Mouse (Mus musculus) forebrain, postnatal 0 days (tissue): ENCODE data around the gene Gsk3b. TPM values are rescaled to one million over a fixed set of nuclear protein-coding genes. Genes with fewer than 3 reads are reported as not detected.
A peak's percentile ranks its signal among the peaks of the same experiment; 100 is the strongest.

Experiments used
- ATAC-seq: fragments of 200-750 bp; cut with Nextera tagmentation; 2 replicates; pipeline ENCODE4 v1.8.0; 2017; ENCODE audit warnings: mild to moderate bottlenecking, moderate library complexity
- DNase-seq: peaks from one replicate; pipeline ENCODE4 v3.0.0-alpha.2; 2015
- H3K27ac ChIP-seq: fragments of 300-500 bp; sonication (generic); 2 replicates; pipeline ENCODE4 v1.5.1; 2014; ENCODE audit warnings: low read depth, mild to moderate bottlenecking, antibody characterized with exemption, low read length, moderate library complexity, mixed read lengths
- H3K27me3 ChIP-seq: fragments of 300-500 bp; sonication (generic); 2 replicates; pipeline ENCODE4 v1.6.1; 2014; ENCODE audit warnings: mild to moderate bottlenecking, low read length, mixed read lengths; ENCODE audit not compliant: insufficient read depth
- H3K36me3 ChIP-seq: fragments of 300-500 bp; sonication (generic); 2 replicates; pipeline ENCODE4 v1.6.1; 2014; ENCODE audit warnings: mild to moderate bottlenecking, moderate library complexity; ENCODE audit not compliant: insufficient read depth
- H3K4me1 ChIP-seq: fragments of 300-500 bp; sonication (generic); 2 replicates; pipeline ENCODE4 v1.6.1; 2014; ENCODE audit warnings: antibody characterized with exemption; ENCODE audit not compliant: insufficient read depth
- H3K4me2 ChIP-seq: fragments of 300-500 bp; sonication (generic); 2 replicates; pipeline ENCODE4 v1.6.1; 2014; ENCODE audit warnings: low read depth, mild to moderate bottlenecking, moderate library complexity
- H3K4me3 ChIP-seq: fragments of 300-500 bp; sonication (generic); 2 replicates; pipeline ENCODE4 v1.5.1; 2014; ENCODE audit warnings: low read depth, low read length, mixed read lengths
- H3K9ac ChIP-seq: fragments of 300-500 bp; sonication (generic); 2 replicates; pipeline ENCODE4 v1.6.1; 2014; ENCODE audit warnings: mild to moderate bottlenecking
- H3K9me3 ChIP-seq: fragments of 300-500 bp; sonication (generic); 2 replicates; pipeline ENCODE4 v1.6.1; 2016; ENCODE audit warnings: low read length
- CTCF ChIP-seq: sonication (generic); IDR thresholded peaks from 2 replicates; pipeline ENCODE4 v1.5.1; 2016; ENCODE audit warnings: antibody characterized with exemption, control low read depth, low read depth
- WGBS: fragments of 180-500 bp; shearing (Covaris S2); extraction: QIAGEN DNeasy Blood & Tissue Kit; methylation state at CpG from one replicate; pipeline ENCODE4 v1.1.7; 2014; 5-methylcytosine and 5-hydroxymethylcytosine counted together
- polyA plus RNA-seq: library from polyadenylated mRNA; unstranded; fragments of >200 nt; fragmentation: Nextera tagmentation; extraction: Ambion mirVana; gene quantifications from 2 replicates; pipeline ENCODE4 v1.2.1, GENCODE M21; 2015
- total RNA-seq: library from RNA; depleted of rRNA; stranded (reverse); fragments of >200 nt; gene quantifications from 2 replicates; pipeline ENCODE4 v1.2.3, GENCODE M21; 2014

Gsk3b gene
- total and polyA plus RNA-seq, 2 experiments from 2014 or later = 132 to 141 TPM

DNA sequence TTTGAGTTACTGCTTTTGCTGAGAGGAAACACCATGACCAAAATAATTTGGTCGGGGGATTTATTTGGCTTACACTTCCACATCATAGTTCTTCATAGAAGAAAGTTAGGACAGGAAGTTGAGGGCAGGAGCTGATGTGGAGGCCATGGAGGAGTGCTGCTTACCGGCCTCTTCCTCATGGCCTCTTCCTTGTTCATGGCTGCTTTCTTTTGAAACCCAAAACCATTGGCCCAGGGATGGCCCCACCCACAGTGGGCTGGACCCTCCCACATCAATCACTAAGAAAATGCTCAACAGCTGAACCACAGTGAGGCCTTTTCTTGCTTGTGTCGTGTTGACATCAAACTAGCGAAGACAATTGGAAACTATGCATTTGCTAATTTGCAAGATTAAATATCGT lies 40.4 kb downstream of the Gsk3b start:
- H3K9ac ChIP-seq = no peak overlapping the region
- no peaks in the 10 kb centered on the region for H3K9me3 ChIP-seq
- no peak overlapping the region for H3K27ac ChIP-seq
- no peak overlapping the region for H3K4me2 ChIP-seq
- H3K4me3 ChIP-seq = no peak overlapping the region
- DNase-seq (no peak), ATAC-seq (no peak)
- TF ChIP-seq CTCF = no peak
- no peaks in the 10 kb centered on the region for H3K27me3 ChIP-seq
- 74% methylated on average over 5 of the region's 5 CpGs for WGBS
- no peaks in the 10 kb centered on the region for H3K36me3 ChIP-seq
- peaks cover 11% of the 10 kb centered on the region for H3K4me1 ChIP-seq

DNA sequence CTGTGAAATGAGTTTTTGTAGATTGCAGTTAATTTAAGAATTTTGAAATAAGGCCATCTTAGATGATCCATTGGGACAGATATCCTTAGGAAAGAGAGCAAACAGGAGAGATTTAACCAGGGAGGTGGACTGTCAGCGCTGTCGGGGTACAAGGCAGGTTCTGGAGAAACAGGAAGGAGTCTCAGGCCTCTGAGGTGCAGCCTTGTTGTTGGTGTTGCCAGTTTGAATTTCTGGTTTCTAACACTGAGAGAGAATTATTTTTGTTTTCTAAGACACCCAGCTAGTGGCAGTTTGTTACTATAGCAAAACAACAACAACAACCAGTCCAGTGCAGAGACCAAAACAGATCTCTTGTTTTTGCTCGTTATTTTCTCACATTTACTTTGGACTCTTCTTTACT lies 42.2 kb downstream of the Gsk3b start:
- Histone ChIP-seq H3K27me3 (no peaks in the 10 kb centered on the region), H3K4me2 (no peak overlapping the region), H3K36me3 (no peaks in the 10 kb centered on the region), H3K9ac (no peak overlapping the region), H3K4me3 (no peak overlapping the region), H3K9me3 (no peaks in the 10 kb centered on the region), H3K4me1 (peaks cover 11% of the 10 kb centered on the region), H3K27ac (no peak overlapping the region)
- 73% methylated on average over 3 of the region's 3 CpGs for WGBS
- DNase-seq (no peak), ATAC-seq (no peak)
- TF ChIP-seq CTCF = no peak

DNA sequence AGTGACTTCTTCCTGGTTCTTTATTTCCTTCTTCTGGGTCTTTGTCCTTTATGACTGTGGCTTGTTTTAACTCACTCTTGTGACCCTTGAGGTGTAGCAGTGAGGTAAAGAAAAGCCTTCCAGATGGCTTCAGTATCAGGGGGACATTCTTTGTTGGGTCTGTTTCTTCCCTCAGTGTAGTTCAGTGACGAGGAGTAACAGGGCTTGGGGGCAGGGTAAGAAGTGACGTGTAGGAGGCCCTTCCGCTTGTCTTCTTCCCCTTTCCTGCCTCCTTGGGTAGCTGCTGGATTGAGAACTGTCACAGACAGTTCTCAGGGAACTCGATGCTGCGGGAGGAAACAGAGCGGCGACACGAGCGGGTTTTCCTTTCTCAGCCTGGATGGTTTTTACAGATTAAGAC lies 43.0 kb downstream of the Gsk3b start:
- H3K27me3 ChIP-seq = no peaks in the 10 kb centered on the region
- H3K9me3 ChIP-seq = no peaks in the 10 kb centered on the region
- no peak for ATAC-seq
- no peak for TF ChIP-seq CTCF
- H3K4me1 ChIP-seq = peaks cover 11% of the 10 kb centered on the region
- H3K4me2 ChIP-seq = 0 out of 2 replicates have a peak overlapping the region, but pooled peaks have one; percentile 10
- no peaks in the 10 kb centered on the region for H3K36me3 ChIP-seq
- no peak overlapping the region for H3K4me3 ChIP-seq
- DNase-seq = no peak
- WGBS = 32% methylated on average over 9 of the region's 9 CpGs
- H3K27ac ChIP-seq = no peak overlapping the region
- no peak overlapping the region for H3K9ac ChIP-seq

DNA sequence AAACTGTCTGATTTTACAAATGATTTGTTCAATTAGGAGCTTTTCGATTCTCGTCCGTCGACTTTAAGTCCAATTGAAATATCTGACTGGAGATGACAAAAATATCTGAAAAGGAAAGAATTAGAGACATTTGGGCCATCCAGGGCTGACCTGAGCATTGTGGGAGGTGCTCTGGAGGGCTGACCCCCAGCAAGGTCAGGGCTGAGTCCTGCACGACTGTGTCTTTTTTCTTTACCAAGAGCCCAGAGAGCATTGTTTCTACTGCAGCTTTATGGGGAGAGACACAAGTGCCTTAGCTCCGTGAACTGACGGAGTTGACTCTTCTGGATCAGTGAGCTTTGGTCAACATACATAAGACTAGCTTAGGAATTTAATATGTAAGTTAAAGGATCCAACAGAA lies 43.4 kb downstream of the Gsk3b start:
- Histone ChIP-seq H3K4me3 (no peak overlapping the region), H3K36me3 (no peaks in the 10 kb centered on the region), H3K4me2 (0 out of 2 replicates have a peak overlapping the region, but pooled peaks have one; percentile 10), H3K27ac (no peak overlapping the region), H3K9ac (no peak overlapping the region), H3K4me1 (peaks cover 11% of the 10 kb centered on the region), H3K27me3 (no peaks in the 10 kb centered on the region), H3K9me3 (no peaks in the 10 kb centered on the region)
- ATAC-seq (no peak), DNase-seq (no peak)
- 39% methylated on average over 7 of the region's 7 CpGs for WGBS
- no peak for TF ChIP-seq CTCF

- peak; percentile 58 for TF ChIP-seq CTCF
- Histone ChIP-seq H3K4me3 (no peak overlapping the region), H3K27me3 (no peaks in the 10 kb centered on the region), H3K27ac (no peak overlapping the region), H3K9me3 (no peaks in the 10 kb centered on the region), H3K9ac (no peak overlapping the region), H3K4me2 (no peak overlapping the region), H3K36me3 (no peaks in the 10 kb centered on the region), H3K4me1 (peaks cover 10% of the 10 kb centered on the region; the same call in 1 of the 2 replicates)
- 36% methylated on average over 5 of the region's 5 CpGs for WGBS
- DNase-seq (peak; percentile 13), ATAC-seq (no peak; the same call in 1 of the 2 replicates)
Observed at GRCm38 (mm10) chr16:38137296-38137695, 48.5 kb downstream of the Gsk3b start.

- Histone ChIP-seq H3K4me3 (no peak overlapping the region), H3K9me3 (no peaks in the 10 kb centered on the region), H3K27ac (no peak overlapping the region), H3K4me1 (no peaks in the 10 kb centered on the region), H3K36me3 (no peaks in the 10 kb centered on the region), H3K9ac (no peak overlapping the region), H3K4me2 (no peak overlapping the region), H3K27me3 (no peaks in the 10 kb centered on the region)
- no peak for ATAC-seq
- DNase-seq = no peak
- WGBS = 99% methylated on average over 4 of the region's 4 CpGs
- no peak for TF ChIP-seq CTCF
Observed at GRCm38 (mm10) chr16:38144898-38145297, 56.1 kb downstream of the Gsk3b start.

GRCm38 (mm10) chr16:38150555-38150954 lies 61.8 kb downstream of the Gsk3b start:
- no peaks in the 10 kb centered on the region for H3K36me3 ChIP-seq
- H3K27ac ChIP-seq = no peak overlapping the region
- H3K9me3 ChIP-seq = no peaks in the 10 kb centered on the region
- H3K4me3 ChIP-seq = no peak overlapping the region
- no peak overlapping the region for H3K4me2 ChIP-seq
- no peak for ATAC-seq
- no peak for DNase-seq
- H3K4me1 ChIP-seq = no peaks in the 10 kb centered on the region
- no peaks in the 10 kb centered on the region for H3K27me3 ChIP-seq
- TF ChIP-seq CTCF = no peak
- H3K9ac ChIP-seq = no peak overlapping the region
